Mouse (Mus musculus): ENCODE results near the gene H2al1e. TPM values are rescaled to one million over a fixed set of nuclear protein-coding genes. Genes with fewer than 3 reads are reported as not detected.
"Not testable (repeated sequence)": the region's sequence is repeated elsewhere in the genome, so short reads cannot be mapped to it uniquely, and the experiment has no call there.

Gene H2al1e
- polyA plus RNA-seq, 1 experiment from 2014 or later: not detected

GRCm38 (mm10) chrX:11314858-11315257 is 3.1 kb downstream of the H2al1e start, which contains the start of gene H2al1f:
Gene H2al1f, plus strand, starts transcription at chrX:11315158.
- H3K9ac ChIP-seq; H3K27me3 ChIP-seq (replicated peaks); H3K36me3 ChIP-seq; H3K27ac ChIP-seq; H3K4me1 ChIP-seq; H3K9me3 ChIP-seq; ATAC-seq (ENCODE audit: low FRiP score, low read depth); H3K4me2 ChIP-seq (replicated peaks); H3K4me3 ChIP-seq: not testable (repeated sequence)
- no CpG with 5 or more reads among the region's 6 CpGs for WGBS

GRCm38 (mm10) chrX:11317956-11318355 is 6.2 kb downstream of the H2al1e start, which contains the start of gene H2al1g:
Gene H2al1g, plus strand, starts transcription at chrX:11318256.
- H3K9ac ChIP-seq; H3K9me3 ChIP-seq; H3K27ac ChIP-seq; H3K4me1 ChIP-seq; H3K4me3 ChIP-seq; ATAC-seq (ENCODE audit: low FRiP score, low read depth); H3K27me3 ChIP-seq (replicated peaks); H3K36me3 ChIP-seq; H3K4me2 ChIP-seq (replicated peaks): not testable (repeated sequence)
- no CpG with 5 or more reads among the region's 3 CpGs for WGBS

- not testable (repeated sequence) for H3K4me3 ChIP-seq; H3K36me3 ChIP-seq; H3K9me3 ChIP-seq; H3K4me2 ChIP-seq (replicated peaks); ATAC-seq (ENCODE audit: low FRiP score, low read depth); H3K4me1 ChIP-seq; H3K27me3 ChIP-seq (replicated peaks); H3K27ac ChIP-seq; H3K9ac ChIP-seq
- WGBS: no CpG with 5 or more reads among the region's 6 CpGs
Observed at GRCm38 (mm10) chrX:11321192-11321591, 9.5 kb downstream of the H2al1e start, which contains the start of gene H2al1h. Gene H2al1h, plus strand, starts transcription at chrX:11321492.

GRCm38 (mm10) chrX:11324359-11324758 is 12.6 kb downstream of the H2al1e start, which contains the start of gene H2al1i:
Gene H2al1i, plus strand, starts transcription at chrX:11324659.
- not testable (repeated sequence) for H3K36me3 ChIP-seq; H3K4me1 ChIP-seq; H3K9me3 ChIP-seq; H3K4me2 ChIP-seq (replicated peaks); H3K27me3 ChIP-seq (replicated peaks); H3K4me3 ChIP-seq; H3K9ac ChIP-seq; H3K27ac ChIP-seq; ATAC-seq (ENCODE audit: low FRiP score, low read depth)
- 86% methylated on average over 1 of the region's 5 CpGs for WGBS

- not testable (repeated sequence) for H3K27me3 ChIP-seq (replicated peaks); H3K9ac ChIP-seq; ATAC-seq (ENCODE audit: low FRiP score, low read depth); H3K4me1 ChIP-seq; H3K4me3 ChIP-seq; H3K36me3 ChIP-seq; H3K27ac ChIP-seq; H3K9me3 ChIP-seq; H3K4me2 ChIP-seq (replicated peaks)
- 88% methylated on average over 2 of the region's 2 CpGs for WGBS
Observed at GRCm38 (mm10) chrX:11327522-11327921, 15.8 kb downstream of the H2al1e start, which contains the start of gene H2al1j. Gene H2al1j, plus strand, starts transcription at chrX:11327822.

- no peaks in the 10 kb centered on the region for H3K9me3 ChIP-seq
- H3K4me1 ChIP-seq: no peaks in the 10 kb centered on the region
- ATAC-seq (ENCODE audit: low FRiP score, low read depth): no peak
- no peaks in the 10 kb centered on the region for H3K36me3 ChIP-seq
- 76% methylated on average over 9 of the region's 9 CpGs for WGBS
- H3K27ac ChIP-seq: no peak overlapping the region
- no peak overlapping the region for H3K4me2 ChIP-seq (replicated peaks)
- H3K9ac ChIP-seq: no peak overlapping the region
- no peak overlapping the region for H3K4me3 ChIP-seq
- H3K27me3 ChIP-seq (replicated peaks): no peaks in the 10 kb centered on the region
Observed at GRCm38 (mm10) chrX:11345762-11346161, 34.0 kb downstream of the H2al1e start.

GRCm38 (mm10) chrX:11346756-11347155 is 35.0 kb downstream of the H2al1e start:
- H3K9ac ChIP-seq: no peak overlapping the region
- no peak overlapping the region for H3K27ac ChIP-seq
- WGBS: 90% methylated on average over 3 of the region's 3 CpGs
- no peaks in the 10 kb centered on the region for H3K27me3 ChIP-seq (replicated peaks)
- no peaks in the 10 kb centered on the region for H3K4me1 ChIP-seq
- H3K36me3 ChIP-seq: no peaks in the 10 kb centered on the region
- no peak for ATAC-seq (ENCODE audit: low FRiP score, low read depth)
- no peak overlapping the region for H3K4me3 ChIP-seq
- H3K4me2 ChIP-seq (replicated peaks): no peak overlapping the region
- H3K9me3 ChIP-seq: no peaks in the 10 kb centered on the region

GRCm38 (mm10) chrX:11360823-11361222 is 49.1 kb downstream of the H2al1e start:
- 81% methylated on average over 6 of the region's 6 CpGs for WGBS
- Histone ChIP-seq H3K36me3 (no peaks in the 10 kb centered on the region), H3K27me3 (replicated peaks) (no peaks in the 10 kb centered on the region), H3K9me3 (no peaks in the 10 kb centered on the region), H3K4me2 (replicated peaks) (no peak overlapping the region), H3K4me3 (no peak overlapping the region), H3K4me1 (no peaks in the 10 kb centered on the region), H3K27ac (no peak overlapping the region), H3K9ac (no peak overlapping the region)
- ATAC-seq (ENCODE audit: low FRiP score, low read depth): no peak

- no peak overlapping the region for H3K4me3 ChIP-seq
- no peak overlapping the region for H3K27ac ChIP-seq
- H3K27me3 ChIP-seq (replicated peaks): no peaks in the 10 kb centered on the region
- 83% methylated on average over 2 of the region's 2 CpGs for WGBS
- H3K36me3 ChIP-seq: no peaks in the 10 kb centered on the region
- no peak overlapping the region for H3K4me2 ChIP-seq (replicated peaks)
- no peak for ATAC-seq (ENCODE audit: low FRiP score, low read depth)
- no peaks in the 10 kb centered on the region for H3K4me1 ChIP-seq
- H3K9ac ChIP-seq: no peak overlapping the region
- H3K9me3 ChIP-seq: no peaks in the 10 kb centered on the region
Observed at GRCm38 (mm10) chrX:11361261-11361660, 49.5 kb downstream of the H2al1e start.

Other genes with a start within 250 kb of the H2al1e start
- gene H2al1a, start 12.7 kb upstream of the H2al1e start, polyA plus RNA-seq (2016; fragmentation: Nextera tagmentation; extraction: Ambion mirVana): not detected in 2 replicates
- gene H2al1b, start 9.5 kb upstream of the H2al1e start, polyA plus RNA-seq (2016; fragmentation: Nextera tagmentation; extraction: Ambion mirVana): not detected in 2 replicates
- not detected in 2 replicates for gene H2al1c, start 6.3 kb upstream of the H2al1e start, polyA plus RNA-seq (2016; fragmentation: Nextera tagmentation; extraction: Ambion mirVana)
- not detected in 2 replicates for gene H2al1d, start 3.1 kb upstream of the H2al1e start, polyA plus RNA-seq (2016; fragmentation: Nextera tagmentation; extraction: Ambion mirVana)
- gene H2al1f, start 3.2 kb downstream of the H2al1e start, polyA plus RNA-seq (2016; fragmentation: Nextera tagmentation; extraction: Ambion mirVana): not detected in 2 replicates
- not detected in 2 replicates for gene H2al1g, start 6.3 kb downstream of the H2al1e start, polyA plus RNA-seq (2016; fragmentation: Nextera tagmentation; extraction: Ambion mirVana)
- not detected in 2 replicates for gene H2al1h, start 9.6 kb downstream of the H2al1e start, polyA plus RNA-seq (2016; fragmentation: Nextera tagmentation; extraction: Ambion mirVana)
- gene H2al1i, start 12.7 kb downstream of the H2al1e start, polyA plus RNA-seq (2016; fragmentation: Nextera tagmentation; extraction: Ambion mirVana): not detected in 2 replicates
- not detected in 2 replicates for gene H2al1j, start 15.9 kb downstream of the H2al1e start, polyA plus RNA-seq (2016; fragmentation: Nextera tagmentation; extraction: Ambion mirVana)